Mouse (Mus musculus): ENCODE data around the gene Ptprcap.

Ptprcap gene

GRCm38 (mm10) chr19:4147782-4148490, 5.5 kb upstream of the Ptprcap start:
- no peak for DNase-seq (ENCODE audit: low read depth)

DNA sequence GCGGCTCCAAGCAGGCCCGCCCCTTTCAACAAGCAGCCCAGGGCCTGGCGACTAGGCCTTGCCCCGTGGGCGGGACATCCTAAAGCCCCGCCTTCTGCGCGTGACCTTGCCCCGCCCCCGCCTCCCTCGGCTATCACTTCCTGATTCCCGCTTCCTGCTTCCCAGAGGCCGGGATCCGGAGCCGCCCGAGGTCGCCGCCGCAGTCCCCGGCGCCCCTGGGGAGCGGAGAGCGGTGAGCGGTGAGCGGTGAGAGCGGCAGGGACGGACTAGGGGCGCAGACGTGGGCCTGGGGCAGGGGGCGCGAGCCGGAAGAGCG, 5.0 kb upstream of the Ptprcap start, which contains the start of gene Coro1b:
TSS of gene Coro1b (plus strand) at position 129 of the 316 bp plus-strand sequence.
- peak; percentile 91 for DNase-seq (ENCODE audit: low read depth)

GRCm38 (mm10) chr19:4148819-4149218, 4.6 kb upstream of the Ptprcap start:
- DNase-seq (ENCODE audit: low read depth), result no peak

- DNase-seq (ENCODE audit: low read depth), result no peak
Measured at GRCm38 (mm10) chr19:4149283-4149682, 4.1 kb upstream of the Ptprcap start.

- DNase-seq (ENCODE audit: low read depth), result no peak
Measured at GRCm38 (mm10) chr19:4149764-4150461, 3.5 kb upstream of the Ptprcap start.

DNA sequence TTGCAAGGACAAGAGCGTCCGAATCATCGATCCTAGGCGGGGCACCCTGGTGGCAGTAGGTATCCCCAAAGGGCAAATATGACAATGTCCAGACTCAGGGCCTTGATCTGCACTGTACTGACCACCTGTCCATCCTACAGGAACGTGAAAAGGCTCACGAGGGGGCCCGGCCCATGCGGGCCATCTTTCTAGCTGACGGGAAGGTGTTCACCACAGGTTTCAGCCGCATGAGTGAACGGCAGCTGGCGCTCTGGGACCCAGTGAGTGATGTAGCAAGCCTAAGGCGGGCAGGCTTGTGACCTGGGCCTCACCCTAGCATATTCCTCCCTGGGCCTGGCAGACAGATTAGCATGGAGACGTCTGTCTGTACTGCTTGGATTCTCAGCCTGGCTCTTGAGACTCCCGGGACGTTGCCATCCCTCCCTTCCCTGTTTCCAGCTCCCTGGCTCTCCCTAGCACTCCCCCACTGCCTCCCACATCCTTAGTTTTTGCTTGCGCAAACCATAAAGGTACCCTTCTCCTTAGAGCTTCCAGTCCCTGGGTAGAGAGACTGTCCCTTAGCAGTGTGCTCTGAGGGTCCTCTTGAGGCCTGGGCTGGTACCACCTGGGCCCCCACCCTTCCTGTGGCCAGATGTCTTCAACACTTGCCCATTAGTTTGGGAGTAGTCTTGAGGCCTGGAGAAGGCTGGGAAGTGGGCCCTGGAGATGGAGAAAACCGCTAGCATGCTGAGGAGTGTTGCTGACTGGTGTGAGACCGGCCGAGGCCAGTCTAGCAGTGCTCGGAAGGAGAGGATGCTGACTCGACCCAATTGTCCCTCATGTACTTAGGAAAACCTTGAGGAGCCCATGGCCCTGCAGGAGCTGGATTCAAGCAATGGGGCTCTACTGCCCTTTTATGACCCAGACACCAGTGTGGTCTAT, 2.6 kb upstream of the Ptprcap start:
- no peak for DNase-seq (ENCODE audit: low read depth)

DNA sequence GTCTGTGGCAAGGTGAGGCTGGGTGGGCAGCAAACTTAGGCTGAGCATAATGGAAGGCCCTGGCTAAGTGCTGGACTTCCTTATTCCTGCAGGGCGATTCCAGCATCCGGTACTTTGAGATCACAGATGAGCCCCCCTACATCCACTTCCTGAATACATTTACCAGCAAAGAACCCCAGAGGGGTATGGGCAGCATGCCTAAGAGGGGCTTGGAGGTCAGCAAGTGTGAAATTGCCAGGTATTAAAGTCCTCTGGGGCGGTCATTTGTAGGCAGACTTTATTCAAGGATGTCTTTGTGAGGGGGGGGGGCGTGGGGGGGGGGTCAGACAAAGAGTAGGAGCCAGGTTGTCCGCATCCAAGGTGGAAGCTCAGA, 1.9 kb upstream of the Ptprcap start:
- no peak for DNase-seq (ENCODE audit: low read depth)

DNA sequence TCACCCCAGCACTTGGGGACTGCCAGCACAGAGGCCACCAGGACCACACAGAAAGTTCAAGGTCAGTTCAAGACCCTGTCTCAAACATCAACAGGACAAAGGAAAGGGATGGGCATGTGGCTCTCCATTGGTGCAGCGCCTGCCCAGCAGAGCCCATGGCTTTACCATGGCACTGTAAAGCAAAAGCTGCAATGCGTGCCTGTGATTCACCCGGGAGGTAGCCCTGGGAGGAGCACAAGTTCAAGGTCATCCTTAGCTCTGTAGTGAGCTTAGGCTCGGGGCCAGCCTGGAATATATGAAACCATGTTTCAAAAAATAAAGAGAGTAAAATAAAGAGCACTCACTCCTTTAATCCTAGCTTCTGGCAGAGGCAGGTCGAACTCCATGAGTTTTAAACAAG, 1.5 kb upstream of the Ptprcap start:
- DNase-seq (ENCODE audit: low read depth), result no peak

DNA sequence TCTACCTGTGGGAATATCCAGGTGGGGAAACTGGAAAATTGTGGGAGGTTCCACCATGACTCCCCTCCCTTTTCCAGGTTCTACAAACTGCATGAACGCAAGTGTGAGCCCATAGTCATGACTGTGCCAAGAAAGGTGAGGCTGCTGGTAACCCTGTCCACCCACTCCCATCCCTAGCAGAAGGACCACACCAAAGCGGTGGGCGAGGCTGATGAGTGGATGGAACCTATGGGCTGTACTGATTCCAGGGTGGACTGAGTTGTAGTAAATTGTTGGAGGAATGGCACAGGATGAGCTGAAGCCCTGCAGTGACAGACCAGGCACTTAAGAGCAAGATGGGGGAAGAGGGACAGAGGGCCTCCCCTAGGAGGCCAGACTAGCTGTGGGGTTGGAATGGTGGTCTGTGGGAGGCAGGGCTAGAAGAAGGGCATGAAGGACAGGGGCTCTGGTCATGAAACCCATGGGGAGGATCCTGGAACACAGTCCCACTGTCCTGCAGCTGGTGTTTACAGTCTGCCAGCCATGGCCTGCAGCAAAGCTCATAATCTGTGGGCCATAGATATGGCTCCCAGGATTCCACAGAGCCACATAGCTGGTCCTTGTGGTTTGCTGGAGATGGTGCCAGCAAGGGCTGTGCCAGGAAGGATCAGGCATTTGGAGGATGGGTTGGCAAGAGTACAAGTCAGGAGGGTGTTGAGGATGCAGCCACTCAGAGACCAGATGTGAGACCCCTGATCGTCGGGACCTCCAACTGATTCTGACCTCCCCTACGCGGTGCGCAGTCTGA, 766 bp upstream of the Ptprcap start:
- no peak for DNase-seq (ENCODE audit: low read depth)

- peak; percentile 69 for DNase-seq (ENCODE audit: low read depth)
Measured at GRCm38 (mm10) chr19:4154437-4155222, 1.2 kb downstream of the Ptprcap start.

- DNase-seq (ENCODE audit: low read depth), result peak; percentile 46
Measured at GRCm38 (mm10) chr19:4155223-4156072, 2.0 kb downstream of the Ptprcap start.

DNA sequence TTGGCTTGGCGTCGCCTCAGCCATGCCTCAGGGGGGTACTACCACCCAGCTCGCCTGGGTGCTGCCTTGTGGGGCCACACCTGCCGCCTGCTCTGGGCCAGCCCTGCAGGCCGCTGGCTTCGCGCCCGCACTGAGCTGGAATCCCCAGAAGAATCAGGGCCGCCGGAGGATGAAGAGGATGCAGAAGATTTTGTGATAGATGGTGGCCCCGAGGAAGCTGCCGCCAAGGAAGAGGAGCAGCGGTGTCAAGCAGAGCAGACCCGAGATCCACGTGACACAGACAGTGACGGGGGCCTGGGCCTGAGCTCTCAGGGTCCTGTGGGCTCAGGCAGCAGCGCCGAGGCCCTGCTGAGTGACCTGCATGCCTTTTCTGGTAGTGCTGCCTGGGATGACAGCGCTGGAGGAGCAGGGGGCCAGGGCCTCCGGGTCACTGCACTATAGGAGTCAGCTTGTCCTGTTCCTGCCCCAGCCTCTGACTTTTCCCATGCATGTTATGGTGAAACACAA, 2.7 kb downstream of the Ptprcap start:
- DNase-seq (ENCODE audit: low read depth), result no peak

GRCm38 (mm10) chr19:4156771-4157170, 3.4 kb downstream of the Ptprcap start:
- no peak for DNase-seq (ENCODE audit: low read depth)

DNA sequence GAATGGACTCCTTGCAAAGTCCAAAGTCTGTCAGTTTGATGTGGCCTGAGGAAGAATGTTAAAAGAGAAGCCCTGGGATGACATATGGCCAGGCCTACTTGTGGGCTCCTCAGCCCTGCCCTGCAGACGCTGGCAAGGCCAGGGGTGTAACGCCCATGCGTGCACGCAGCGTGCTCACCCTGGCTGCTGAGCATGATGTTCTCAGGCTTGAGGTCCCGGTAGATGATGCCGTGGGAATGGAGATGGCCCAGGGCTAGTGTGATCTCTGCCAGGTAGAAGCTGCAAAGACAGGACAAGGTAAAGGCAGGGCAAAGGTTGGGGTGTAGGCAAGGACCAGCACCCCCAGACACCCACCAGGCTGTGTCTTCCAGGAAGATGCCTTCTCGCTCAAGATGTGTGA, 5.6 kb downstream of the Ptprcap start:
- DNase-seq (ENCODE audit: low read depth), result no peak

DNA sequence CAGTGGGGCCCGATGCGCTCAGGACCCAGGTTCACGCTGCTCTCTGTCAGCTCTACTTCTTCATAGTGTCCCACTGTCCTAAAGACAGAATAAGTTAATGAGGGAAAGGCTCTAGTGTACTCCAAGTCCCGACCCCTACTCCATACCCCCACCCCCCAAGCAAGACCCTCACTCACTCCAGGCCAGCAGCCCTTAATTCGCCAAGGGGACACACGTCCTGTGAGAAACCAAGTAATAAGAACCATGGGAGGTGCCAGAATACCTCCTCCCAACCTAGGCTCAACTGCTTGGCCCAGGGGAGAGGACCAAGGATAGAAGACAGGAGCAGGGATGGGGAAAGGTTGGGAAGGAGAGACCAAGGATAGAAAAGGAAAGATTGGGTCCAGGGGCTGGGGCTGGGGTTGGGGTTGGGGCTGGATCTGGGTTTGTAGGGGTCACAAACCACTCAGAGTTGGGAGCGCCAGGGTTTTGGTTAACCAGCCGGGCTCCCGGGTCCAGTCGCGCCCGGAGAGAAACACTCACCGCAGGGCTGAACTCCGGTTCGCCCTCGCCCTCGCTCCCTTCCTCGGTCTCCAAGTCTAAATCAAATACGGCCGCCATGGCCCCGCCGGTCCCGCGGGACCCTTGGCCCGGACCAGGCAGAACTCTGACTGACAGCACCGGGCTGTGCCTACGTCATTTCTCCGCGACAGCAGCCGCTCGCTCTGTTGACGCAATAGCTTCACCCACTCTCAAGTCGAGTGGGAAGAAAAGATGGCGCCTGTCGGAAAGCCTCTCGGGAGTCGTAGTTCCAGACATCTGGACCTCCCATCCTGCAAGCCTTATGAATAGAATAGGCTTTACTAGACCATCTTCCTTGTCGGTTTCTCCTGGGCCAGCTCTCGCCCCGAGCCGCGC, 9.5 kb downstream of the Ptprcap start, which contains the start of gene Rps6kb2:
TSS of gene Rps6kb2 (minus strand) at position 709 of the 897 bp plus-strand sequence.
- peak; percentile 95 for DNase-seq (ENCODE audit: low read depth)

GRCm38 (mm10) chr19:4163543-4163887, 10.1 kb downstream of the Ptprcap start:
- DNase-seq (ENCODE audit: low read depth), result no peak

GRCm38 (mm10) chr19:4164100-4164499, 10.7 kb downstream of the Ptprcap start:
- DNase-seq (ENCODE audit: low read depth), result no peak

DNA sequence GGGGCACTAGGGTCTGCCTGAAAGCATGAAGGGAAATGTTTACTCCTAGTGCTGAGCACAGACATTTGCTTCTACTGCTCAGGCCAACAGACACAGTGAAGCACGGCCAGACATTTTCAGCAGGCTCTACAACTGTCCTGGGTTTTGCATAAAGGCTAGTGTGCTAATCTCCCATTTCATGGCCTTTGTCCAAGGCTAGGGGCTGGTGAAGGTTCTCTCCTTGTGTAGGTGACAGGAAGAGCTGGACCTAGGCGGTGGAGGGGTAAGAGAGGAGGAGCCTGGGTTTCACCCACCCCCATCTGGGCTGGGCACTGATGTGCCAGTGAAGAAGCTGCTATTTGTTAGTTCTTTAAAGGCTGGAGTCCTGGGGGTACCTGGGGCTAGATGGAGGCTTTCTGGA, 11.3 kb downstream of the Ptprcap start:
- DNase-seq (ENCODE audit: low read depth), result no peak
